Mouse (Mus musculus) kidney, adult 9 months (tissue): ENCODE results near the gene Nup54.

Experiments
- DNase-seq: peaks from one replicate; pipeline ENCODE4 v3.0.0; 2022

Gene Nup54

DNA sequence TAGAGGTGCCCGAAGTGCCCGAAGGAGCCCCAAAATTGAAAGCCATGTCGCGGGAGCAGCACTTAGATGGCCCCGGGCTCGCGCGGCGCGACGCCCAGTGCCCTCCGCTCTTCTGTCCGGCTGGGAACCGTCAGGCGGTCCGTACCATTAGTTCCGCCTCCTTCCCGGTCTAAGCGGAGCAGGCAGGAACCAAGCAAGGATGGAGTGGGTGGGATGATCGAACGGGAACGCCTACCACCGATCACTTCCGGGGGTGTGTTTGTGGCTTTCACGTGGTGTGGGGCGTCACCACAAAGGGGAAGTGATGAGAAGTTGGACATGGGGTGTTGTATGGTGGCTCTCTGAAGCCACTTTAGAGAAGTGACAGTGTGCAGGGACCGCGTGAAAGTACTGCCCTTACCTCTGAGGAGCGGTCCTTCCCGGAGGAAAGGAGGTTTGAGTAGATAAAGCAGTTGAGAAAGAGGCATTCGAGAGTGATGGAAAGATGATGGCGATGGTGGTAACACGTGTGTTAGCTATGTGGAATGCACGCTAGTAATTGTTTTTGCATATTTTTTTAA, at the start of gene Nup54:
Nup54 (minus strand) TSS at position 195 of the 560 bp plus-strand sequence.
- peak; percentile 99 for DNase-seq

GRCm38 (mm10) chr5:92472863-92473262, 37.8 kb upstream of the Nup54 start:
- no peak for DNase-seq

DNA sequence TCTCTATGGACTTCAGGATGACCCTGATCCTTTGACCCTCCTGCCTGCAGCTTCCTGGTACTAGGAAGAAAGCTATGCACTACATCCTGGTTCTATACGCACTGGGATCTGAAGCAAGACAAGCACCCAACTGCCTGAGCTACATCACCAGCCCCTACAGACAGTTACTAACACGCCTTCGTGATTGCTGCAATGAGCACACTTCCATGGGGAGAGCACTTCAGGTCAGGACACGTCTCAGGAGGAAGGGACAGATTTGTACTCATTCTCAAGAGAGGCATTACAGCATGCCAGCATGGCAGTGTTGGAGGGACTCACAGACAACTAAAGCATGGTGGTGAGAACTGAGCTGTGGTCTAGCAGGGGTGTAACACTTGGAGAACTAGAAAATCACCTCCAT, 36.5 kb upstream of the Nup54 start:
- DNase-seq = no peak

DNA sequence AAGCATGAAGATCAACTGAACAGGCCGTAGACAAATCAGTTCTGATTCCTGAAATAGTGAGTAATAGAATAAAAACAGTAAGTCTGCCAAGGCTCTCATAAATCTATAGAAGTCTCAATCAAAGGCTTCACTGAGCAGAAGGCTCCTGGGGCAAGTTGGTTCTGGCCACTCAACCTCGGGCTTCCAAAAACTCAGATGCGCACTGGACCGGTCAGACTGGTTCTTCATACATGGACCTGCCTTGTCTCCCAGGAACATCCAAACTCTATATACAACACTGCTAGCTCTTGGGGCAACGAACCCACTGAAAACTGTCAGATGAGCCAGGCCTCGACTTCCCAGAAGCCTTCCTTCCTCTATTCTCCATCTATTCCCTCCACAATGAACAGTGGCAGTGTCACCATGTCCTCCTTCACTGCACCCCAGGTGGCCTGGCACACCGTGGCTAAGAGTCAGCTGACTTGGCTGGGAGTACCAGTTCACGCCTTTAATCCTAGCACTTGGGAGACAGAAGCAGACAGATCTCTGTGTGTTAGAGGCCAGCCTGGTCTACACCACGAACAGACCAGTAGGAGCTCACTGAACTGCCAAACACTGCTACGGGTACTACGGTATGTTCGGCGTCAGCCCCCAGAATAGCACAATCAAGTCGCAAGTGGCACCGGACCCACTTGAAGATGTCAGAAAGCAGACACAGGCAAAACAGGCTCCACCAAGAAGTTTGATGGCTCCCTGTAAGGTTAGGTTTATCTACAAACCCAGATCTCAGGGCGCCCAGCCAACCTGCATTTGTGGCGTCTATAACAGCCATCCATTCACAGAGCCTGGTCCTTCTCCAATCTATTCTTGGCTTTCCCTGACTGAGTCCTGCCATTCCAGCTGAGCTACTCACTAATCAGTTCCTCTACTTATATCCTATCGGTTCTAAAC, 34.4 kb upstream of the Nup54 start:
- no peak for DNase-seq

DNA sequence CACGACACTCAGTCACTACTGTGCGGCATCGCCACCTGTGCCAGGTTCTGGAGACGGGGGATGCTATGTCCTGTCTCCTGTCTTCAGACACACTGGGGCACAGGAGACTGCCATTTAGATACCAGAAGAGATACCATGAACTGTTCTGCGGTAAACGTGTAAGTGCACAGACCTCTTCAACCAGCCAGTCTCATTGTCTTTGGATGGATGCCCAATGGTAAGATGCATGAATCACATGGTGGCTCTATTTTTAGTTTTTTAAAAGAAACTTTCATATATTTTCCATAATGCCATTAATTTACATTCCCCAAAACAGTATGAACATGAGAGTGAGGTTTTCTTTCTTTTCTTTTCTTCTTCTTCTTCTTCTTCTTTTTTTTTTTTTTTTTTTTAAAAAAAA, 33.2 kb upstream of the Nup54 start:
- no peak for DNase-seq

GRCm38 (mm10) chr5:92467102-92467766, 32.2 kb upstream of the Nup54 start:
- peak; percentile 31 for DNase-seq

DNA sequence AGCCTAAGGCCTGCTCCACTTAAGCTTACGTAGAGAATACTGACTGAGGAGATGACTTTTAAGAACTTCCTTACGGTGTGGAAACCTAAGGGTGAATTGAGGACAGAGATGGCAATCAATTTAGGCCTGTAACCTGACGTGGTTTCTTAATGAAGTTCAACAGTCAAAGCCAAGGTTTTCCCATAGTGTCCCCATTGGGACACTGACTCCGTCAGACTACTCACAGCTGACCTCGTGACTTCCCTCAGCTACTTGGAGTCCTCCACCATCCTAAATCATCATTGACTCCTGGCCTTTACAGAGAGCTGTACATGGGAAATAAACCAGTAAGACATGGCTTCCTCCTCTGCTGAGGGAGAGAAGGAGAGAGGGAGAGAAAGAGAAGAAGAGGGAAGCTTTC, 30.5 kb upstream of the Nup54 start:
- no peak for DNase-seq

DNA sequence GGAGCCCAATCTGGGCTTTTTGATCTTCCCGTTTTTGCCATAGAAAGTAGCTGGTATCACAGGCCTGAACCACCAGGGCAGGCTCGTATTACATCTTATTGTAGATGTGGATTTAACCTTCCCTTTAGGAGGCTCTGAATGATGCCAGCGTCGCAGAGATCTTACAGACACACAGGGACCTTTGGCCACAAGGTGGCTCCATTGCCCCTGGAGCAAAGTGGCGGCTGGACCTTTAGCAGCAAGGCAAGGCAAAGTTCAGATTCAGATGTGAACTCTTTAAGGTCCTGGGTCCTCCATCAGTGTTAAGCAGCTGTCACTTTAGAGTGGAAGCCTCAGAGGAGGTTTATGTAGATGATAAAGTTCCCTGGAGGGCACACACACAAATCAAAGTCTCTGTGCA, 26.3 kb upstream of the Nup54 start:
- DNase-seq = peak; percentile 77

GRCm38 (mm10) chr5:92458726-92459125, 23.7 kb upstream of the Nup54 start:
- peak; percentile 42 for DNase-seq

- no peak for DNase-seq
Measured at GRCm38 (mm10) chr5:92457410-92457809, 22.4 kb upstream of the Nup54 start.

DNA sequence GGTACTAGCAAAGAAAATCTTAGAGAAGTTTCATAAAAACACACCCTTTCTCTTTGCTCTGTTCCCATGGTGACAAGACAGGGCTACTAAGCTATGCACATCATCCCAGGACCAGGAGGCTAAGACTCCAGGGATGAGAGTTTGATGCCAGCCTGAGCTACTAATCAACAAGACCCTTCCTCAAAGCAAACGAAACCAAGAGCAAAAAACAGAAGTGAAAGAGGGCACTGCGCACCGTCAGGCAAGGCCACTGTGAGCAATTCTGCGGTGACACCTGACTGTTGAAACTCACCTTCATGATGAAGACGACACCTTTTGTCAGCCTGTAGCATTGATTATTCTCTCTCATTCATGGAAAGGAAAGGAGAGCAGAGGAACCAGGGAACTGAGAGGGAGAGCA, 17.9 kb upstream of the Nup54 start:
- no peak for DNase-seq

DNA sequence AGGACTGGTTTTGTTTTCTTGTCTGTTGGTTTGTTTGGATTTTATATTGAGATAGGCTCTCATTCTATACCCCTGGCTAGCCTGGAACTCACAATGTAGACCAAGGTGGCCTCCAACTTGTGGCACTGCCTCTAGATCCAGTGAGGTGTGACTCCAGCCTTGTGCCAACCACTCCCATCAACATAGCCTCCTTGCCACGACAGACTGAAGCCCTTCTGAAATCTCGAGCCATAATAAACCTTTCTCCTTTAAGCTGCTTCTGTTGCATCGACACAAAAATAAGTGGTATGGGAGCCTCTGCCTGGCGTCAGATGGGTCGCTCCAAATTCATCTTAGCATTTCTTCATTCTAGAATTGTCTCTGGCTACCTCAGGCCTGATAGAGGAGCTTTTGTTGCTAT, 11.7 kb upstream of the Nup54 start:
- DNase-seq = no peak

DNA sequence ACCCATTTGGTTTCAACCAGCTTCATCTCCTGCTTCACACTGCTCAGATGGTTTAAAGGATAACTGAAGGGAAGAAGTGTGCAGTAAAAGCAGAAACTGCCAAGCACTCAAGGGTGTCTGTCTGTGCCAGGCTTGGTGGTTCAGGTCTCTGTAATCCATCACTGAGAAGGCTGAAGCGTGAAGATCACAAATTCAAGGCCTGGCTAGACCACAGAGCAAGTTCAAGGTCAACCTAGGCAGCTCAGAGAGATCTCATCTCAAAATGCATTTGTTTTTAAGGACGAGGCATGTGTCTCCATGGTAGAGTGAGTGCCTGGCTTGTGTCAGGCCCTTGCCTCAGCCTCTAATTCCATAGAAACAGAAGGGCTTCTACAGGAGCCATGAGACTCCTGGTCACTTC, 10.0 kb upstream of the Nup54 start:
- DNase-seq = no peak

DNA sequence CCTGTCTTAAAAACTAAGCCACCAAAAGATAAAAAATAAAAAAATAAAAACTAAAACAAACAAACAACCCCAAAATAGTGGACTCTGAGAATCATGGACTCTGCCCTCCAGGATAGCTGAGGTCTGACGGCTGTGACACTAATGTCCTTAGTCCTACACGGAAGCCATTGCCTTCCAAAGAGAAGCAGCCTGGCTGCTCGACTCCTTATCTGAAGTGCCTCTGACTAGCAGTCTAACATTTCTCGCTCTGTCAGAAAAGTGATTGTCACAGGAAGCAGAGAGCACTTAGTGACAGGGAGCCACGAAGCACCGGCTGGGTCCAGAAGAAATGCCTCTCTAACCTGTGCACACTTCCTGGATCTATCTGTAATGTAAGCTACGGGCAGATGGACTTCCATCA, 7.9 kb upstream of the Nup54 start:
- DNase-seq = no peak

DNA sequence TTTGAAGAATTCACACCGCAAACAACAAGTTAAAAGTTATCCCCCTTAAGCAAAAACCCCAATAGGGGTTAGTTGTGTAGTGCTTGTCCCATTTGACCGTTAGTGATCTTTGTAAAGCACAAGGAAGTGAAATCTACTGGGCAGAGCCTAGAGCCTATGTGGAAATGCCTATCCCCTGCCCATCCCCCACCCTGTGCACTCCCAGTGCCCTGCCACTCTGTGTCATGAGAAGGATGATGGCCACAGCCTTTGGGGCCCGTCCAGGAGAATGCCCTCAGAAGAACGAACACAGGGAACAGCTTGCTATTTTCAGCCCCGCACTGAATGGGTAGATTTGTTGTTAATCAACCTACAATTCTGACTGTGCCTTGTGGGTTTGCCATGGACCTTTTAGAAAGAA, 6.5 kb upstream of the Nup54 start:
- no peak for DNase-seq

- no peak for DNase-seq
Measured at GRCm38 (mm10) chr5:92438540-92438939, 3.5 kb upstream of the Nup54 start.

DNA sequence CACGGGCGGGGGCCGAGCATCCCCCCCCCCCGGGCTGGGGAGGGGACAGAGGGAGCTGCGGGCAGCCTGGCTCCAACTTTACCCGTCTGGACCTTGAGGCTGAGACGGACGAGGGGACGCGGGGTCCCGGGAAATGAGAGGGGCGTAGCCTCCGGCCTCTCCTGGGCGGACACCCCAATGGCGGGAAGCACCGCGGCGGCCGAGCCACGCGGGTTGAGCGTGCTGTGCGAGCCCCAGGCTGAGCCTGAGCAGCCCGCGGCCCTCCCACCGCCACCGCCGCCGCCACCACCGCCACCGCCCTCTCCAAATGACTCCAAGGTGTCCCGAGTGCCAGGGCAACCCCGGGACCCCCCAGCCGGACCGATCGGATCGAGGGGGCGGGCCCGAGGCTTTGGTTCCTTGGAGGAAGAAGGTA, 441 bp downstream of the Nup54 start:
- DNase-seq = peak; percentile 39

DNA sequence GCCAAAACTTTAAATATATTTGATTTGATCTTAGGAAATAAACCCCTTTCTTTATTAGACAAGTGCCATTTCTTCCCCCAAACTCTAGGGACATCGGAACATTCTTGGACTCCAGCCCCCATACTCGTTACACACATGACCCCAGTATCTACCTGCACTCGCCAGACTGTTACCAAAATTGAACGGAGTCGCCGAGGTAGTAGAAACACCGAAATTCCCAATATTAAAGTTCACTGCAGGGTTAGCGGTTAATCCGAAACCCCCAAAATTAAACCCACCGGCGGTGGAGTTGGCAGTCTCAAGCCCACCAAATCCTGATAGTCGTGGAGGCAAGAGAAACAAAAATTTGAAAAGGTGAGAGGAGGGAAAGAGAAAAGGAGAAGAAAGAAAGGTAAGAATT, 949 bp downstream of the Nup54 start:
- no peak for DNase-seq

- no peak for DNase-seq
Measured at GRCm38 (mm10) chr5:92431611-92432010, 3.4 kb downstream of the Nup54 start.

DNA sequence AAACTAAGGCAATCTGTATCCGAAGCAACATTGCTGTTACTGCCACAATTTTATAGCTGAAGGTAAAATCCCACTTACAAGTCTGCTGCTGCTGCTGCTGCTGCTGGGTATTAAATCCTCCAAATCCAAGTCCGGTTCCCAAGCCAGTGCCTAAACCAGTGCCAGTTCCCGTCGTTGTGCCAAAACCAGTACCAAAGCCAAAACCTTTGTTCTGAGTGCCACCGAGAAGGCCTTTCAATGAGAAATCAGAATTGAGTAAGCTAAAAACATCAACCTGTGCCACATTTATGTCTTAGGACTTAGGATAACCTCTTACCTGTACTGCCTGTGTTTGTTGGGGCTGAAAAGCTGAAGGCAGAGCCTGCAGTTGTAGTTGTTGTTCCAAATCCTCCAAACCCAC, 4.3 kb downstream of the Nup54 start:
- DNase-seq = no peak

DNA sequence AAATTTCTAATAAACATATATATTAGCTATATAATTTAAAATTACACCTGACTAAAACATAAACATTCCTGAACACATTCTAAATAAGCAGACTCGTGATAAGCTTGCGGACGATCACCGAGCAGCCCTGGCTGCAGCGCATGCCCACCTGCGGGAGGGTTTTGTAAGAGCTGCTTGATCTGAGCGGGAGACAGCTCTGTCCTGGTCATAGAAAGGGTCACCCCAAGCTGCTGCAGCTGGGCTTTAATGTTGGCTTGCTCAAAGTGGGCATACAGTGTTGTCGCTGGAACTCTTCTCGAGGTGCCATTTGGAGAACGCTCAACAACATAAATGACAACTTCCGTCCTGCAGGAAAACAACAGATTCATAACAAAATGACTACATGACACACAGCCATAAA, 10.9 kb downstream of the Nup54 start:
- DNase-seq = no peak

DNA sequence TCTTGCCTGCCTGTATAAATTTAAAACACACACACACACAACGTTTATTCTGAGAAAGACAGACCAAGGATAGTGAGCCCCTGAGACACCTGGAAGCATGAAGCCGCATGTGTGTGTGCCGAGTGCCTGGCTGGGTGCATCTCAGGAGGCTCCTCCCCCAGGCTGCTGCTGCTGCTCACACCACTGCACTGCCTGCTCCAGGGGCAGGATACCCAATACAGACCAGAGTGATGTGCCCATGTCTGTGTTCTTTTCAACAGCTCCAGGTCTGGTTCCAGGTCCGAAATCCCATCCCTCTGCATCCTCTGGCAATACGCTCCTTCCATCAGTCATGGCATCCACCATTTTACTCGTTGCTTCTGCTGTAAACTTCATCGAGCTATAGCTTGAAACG, 21.0 kb downstream of the Nup54 start:
- DNase-seq = no peak

DNA sequence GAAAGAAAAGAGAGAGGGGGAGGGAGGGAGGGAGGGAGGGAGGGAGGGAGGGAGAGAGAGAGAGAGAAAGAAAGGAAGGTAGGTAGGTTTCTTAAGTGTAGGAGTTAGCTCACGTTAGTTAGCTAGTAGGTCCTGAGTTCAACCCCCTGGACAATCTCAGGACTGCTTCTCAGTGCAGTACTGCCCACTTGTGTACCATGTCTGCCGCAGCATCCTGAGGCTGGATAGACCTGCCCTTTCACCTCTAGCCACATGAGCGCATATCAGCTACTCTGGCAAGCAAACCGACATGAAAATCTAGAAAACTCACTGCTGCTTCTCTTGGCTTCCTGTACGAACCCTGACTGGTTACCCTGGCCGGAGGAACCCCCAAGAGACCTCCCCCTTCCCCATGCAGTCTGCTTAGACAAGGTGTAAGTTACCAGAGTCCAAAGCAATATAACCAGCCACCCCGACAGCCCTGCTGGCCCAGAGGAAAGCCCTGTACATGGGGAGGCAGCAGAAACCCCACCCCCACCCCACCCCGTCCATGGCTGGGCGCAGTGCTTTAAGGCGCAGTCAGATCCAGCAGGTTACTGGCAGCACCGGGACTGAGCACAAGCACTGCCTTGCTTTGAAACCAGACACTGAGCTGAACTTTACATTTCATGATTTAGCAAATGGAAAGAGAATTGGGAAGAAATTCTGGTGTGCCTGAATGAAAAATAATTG, 21.6 kb downstream of the Nup54 start:
- DNase-seq = no peak
